Mouse (Mus musculus): ENCODE measurements around the gene Pnpla8.

DNA sequence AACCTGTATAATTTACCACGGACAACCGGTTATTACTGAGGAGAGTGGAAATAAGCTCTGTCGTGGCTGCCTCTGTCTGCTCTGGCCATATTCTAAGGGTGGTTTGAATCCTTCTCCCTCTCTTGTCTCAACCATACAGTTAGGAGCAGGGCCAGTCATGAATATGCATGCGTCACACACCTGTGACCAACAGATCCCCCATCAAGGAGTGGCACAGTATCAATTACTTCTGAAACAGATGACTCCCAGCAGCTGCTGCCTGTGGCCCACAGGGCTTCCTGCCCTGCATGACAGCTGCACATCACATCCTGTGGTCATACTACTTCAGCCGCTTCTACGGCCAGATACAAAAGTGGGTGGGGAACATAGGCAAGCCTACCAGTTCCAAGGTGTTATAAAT lies 122.9 kb downstream of the Pnpla8 start:
- TF ChIP-seq CTCF (IDR thresholded peaks at IDR 0.05; ENCODE audit: extremely low read depth, insufficient read depth, low read length), result no peak
- TF ChIP-seq POLR2A (IDR thresholded peaks at IDR 0.05; ENCODE audit: extremely low read depth, insufficient read depth, low read length), result no peak

Measured in cortical plate, adult 2 months (tissue).